Mouse (Mus musculus) kidney, adult 2 months (tissue): Measurements from ENCODE around the gene Eef2k. TPM values are rescaled to one million over a fixed set of nuclear protein-coding genes. Genes with fewer than 3 reads are reported as not detected.
A peak's percentile ranks its signal among the peaks of the same experiment; 100 is the strongest.

Experiments
- DNase-seq: peaks from one replicate; pipeline ENCODE4 v3.0.0; 2021
- H3K27ac ChIP-seq: fragments of 200-500 bp; 2 replicates; pipeline ENCODE4 v1.5.1; 2012; ENCODE audit warnings: low read depth, low read length, control low read depth, inconsistent platforms; ENCODE audit not compliant: insufficient read depth
- H3K27me3 ChIP-seq: fragments of 200-500 bp; replicated peaks from 2 replicates; pipeline ENCODE4 v1.6.1; 2012; ENCODE audit warnings: mild to moderate bottlenecking, moderate library complexity, low read length, inconsistent platforms; ENCODE audit not compliant: control insufficient read depth, insufficient read depth
- H3K36me3 ChIP-seq: fragments of 200-500 bp; 2 replicates; pipeline ENCODE4 v1.6.1; 2012; ENCODE audit warnings: mild to moderate bottlenecking, moderate library complexity, low read length, inconsistent platforms; ENCODE audit not compliant: control insufficient read depth, insufficient read depth
- H3K4me1 ChIP-seq: fragments of 200-500 bp; 2 replicates; pipeline ENCODE4 v1.6.1; 2011; ENCODE audit warnings: low read length; ENCODE audit not compliant: control insufficient read depth, insufficient read depth
- H3K4me3 ChIP-seq: fragments of 200-500 bp; 2 replicates; pipeline ENCODE4 v1.5.1; 2011; ENCODE audit warnings: mild to moderate bottlenecking, low read depth, low read length, control low read depth; ENCODE audit not compliant: insufficient read depth
- CTCF ChIP-seq: fragments of 200-500 bp; conservative IDR thresholded peaks from 2 replicates; pipeline ENCODE4 v1.5.1; 2011; ENCODE audit warnings: low read depth, mild to moderate bottlenecking, control low read depth, low read length, moderate library complexity, mixed read lengths; ENCODE audit not compliant: insufficient read depth, insufficient read length
- POLR2A ChIP-seq: fragments of 200-500 bp; IDR thresholded peaks from one replicate; pipeline ENCODE4 v1.6.1; 2011; ENCODE audit warnings: low read depth, low read length, control low read depth
- WGBS: fragments of 180-500 bp; shearing (Covaris S2); methylation state at CpG from one replicate; pipeline ENCODE4 v1.1.7; 2018; 5-methylcytosine and 5-hydroxymethylcytosine counted together
- polyA plus RNA-seq: library from polyadenylated mRNA; depleted of rRNA; stranded (reverse); fragments of >200 nt; gene quantifications from 2 replicates; pipeline ENCODE4 v1.2.3, GENCODE M21; 2012

Eef2k gene
- polyA plus RNA-seq, 1 experiment: 6.4 TPM

GRCm38 (mm10) chr7:120874021-120874420, 31.4 kb downstream of the Eef2k start:
- WGBS: 90% methylated on average over 3 of the region's 3 CpGs
- Histone ChIP-seq H3K27me3 (no peaks in the 10 kb centered on the region), H3K4me3 (no peak overlapping the region), H3K36me3 (no peaks in the 10 kb centered on the region), H3K27ac (no peak overlapping the region), H3K4me1 (no peaks in the 10 kb centered on the region)
- DNase-seq: no peak
- no peak for TF ChIP-seq CTCF
- no peak for TF ChIP-seq POLR2A

- Histone ChIP-seq H3K27me3 (no peaks in the 10 kb centered on the region), H3K4me3 (no peak overlapping the region), H3K36me3 (no peaks in the 10 kb centered on the region), H3K4me1 (no peaks in the 10 kb centered on the region), H3K27ac (no peak overlapping the region)
- DNase-seq: peak; percentile 10
- no peak for TF ChIP-seq POLR2A
- TF ChIP-seq CTCF: no peak
- WGBS: 77% methylated on average over 7 of the region's 7 CpGs
Measured at GRCm38 (mm10) chr7:120874764-120875539, 32.3 kb downstream of the Eef2k start.

- H3K27me3 ChIP-seq: no peaks in the 10 kb centered on the region
- H3K4me3 ChIP-seq: no peak overlapping the region
- no peaks in the 10 kb centered on the region for H3K4me1 ChIP-seq
- H3K36me3 ChIP-seq: no peaks in the 10 kb centered on the region
- WGBS: 75% methylated on average over 3 of the region's 3 CpGs
- TF ChIP-seq POLR2A (no peak), CTCF (no peak)
- H3K27ac ChIP-seq: no peak overlapping the region
- DNase-seq: no peak
Measured at GRCm38 (mm10) chr7:120875540-120876388, 33.1 kb downstream of the Eef2k start.

DNA sequence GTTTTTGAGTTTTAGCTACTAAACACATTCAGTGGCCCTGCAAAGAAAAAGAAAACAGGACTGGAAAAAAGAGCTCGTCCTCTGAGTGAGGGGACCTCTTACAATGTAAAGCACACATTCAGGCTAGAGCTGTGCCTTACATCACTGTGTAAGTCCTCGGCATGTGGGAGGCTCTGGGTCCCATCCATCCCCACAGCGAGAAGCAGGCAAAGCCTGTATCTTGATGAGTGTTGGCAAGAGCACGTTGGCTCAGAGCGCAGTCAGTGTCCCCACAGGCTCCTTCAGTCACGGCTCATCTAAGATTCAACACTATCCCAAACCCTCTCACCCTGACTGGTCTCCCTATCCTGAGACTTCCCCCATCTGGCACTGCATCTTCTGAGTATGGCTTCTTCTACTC, 35.6 kb downstream of the Eef2k start:
- no peaks in the 10 kb centered on the region for H3K36me3 ChIP-seq
- no peaks in the 10 kb centered on the region for H3K27me3 ChIP-seq
- H3K4me3 ChIP-seq: no peak overlapping the region
- H3K4me1 ChIP-seq: no peaks in the 10 kb centered on the region
- no peak for DNase-seq
- H3K27ac ChIP-seq: no peak overlapping the region
- no peak for TF ChIP-seq POLR2A
- TF ChIP-seq CTCF: no peak
- 85% methylated on average over 6 of the region's 6 CpGs for WGBS

GRCm38 (mm10) chr7:120879972-120880371, 37.3 kb downstream of the Eef2k start:
- no peaks in the 10 kb centered on the region for H3K36me3 ChIP-seq
- no peak overlapping the region for H3K27ac ChIP-seq
- TF ChIP-seq POLR2A: no peak
- TF ChIP-seq CTCF: no peak
- no peaks in the 10 kb centered on the region for H3K27me3 ChIP-seq
- 93% methylated on average over 3 of the region's 3 CpGs for WGBS
- no peak overlapping the region for H3K4me3 ChIP-seq
- DNase-seq: no peak
- H3K4me1 ChIP-seq: no peaks in the 10 kb centered on the region

DNA sequence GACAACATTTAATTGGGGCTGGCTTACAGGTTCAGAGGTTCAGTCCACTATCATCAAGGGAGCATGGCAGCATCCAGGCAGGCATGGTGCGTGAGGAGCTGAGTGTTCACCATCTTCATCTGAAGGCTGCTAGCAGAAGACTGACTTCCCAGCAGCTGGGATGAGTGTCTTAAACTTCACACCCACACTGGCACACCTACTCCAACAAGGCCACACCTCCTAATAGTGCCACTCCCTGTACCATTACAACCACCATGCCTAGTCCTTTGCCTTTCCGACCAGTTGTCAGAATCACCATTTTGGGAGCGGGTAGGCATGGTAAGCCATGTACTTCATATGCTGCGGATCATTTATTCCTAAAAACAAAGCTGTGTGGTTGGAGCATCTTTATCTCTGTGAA, 38.1 kb downstream of the Eef2k start:
- WGBS: 94% methylated on average over 4 of the region's 4 CpGs

GRCm38 (mm10) chr7:120881451-120881850, 38.8 kb downstream of the Eef2k start:
- no peak for DNase-seq
- no peak for TF ChIP-seq POLR2A
- no peak for TF ChIP-seq CTCF
- Histone ChIP-seq H3K27ac (no peak overlapping the region), H3K27me3 (no peaks in the 10 kb centered on the region), H3K36me3 (no peaks in the 10 kb centered on the region), H3K4me1 (no peaks in the 10 kb centered on the region), H3K4me3 (no peak overlapping the region)
- 74% methylated on average over 2 of the region's 2 CpGs for WGBS

More for the DNA sequence above, 38.1 kb downstream of the Eef2k start:
- H3K4me1 ChIP-seq: no peaks in the 10 kb centered on the region
- no peaks in the 10 kb centered on the region for H3K27me3 ChIP-seq
- no peak for TF ChIP-seq POLR2A
- no peak for TF ChIP-seq CTCF
- no peak overlapping the region for H3K27ac ChIP-seq
- H3K4me3 ChIP-seq: no peak overlapping the region
- H3K36me3 ChIP-seq: no peaks in the 10 kb centered on the region
- DNase-seq: no peak
